Mouse (Mus musculus): ENCODE data around the gene Fgfrl1. TPM values are rescaled to one million over a fixed set of nuclear protein-coding genes. Genes with fewer than 3 reads are reported as not detected.
"Not testable (repeated sequence)": the region's sequence is repeated elsewhere in the genome, so short reads cannot be mapped to it uniquely, and the experiment has no call there.

The Fgfrl1 gene
- total and polyA plus RNA-seq, 2 experiments from 2014 or later, result 7.1 to 17.1 TPM

DNA sequence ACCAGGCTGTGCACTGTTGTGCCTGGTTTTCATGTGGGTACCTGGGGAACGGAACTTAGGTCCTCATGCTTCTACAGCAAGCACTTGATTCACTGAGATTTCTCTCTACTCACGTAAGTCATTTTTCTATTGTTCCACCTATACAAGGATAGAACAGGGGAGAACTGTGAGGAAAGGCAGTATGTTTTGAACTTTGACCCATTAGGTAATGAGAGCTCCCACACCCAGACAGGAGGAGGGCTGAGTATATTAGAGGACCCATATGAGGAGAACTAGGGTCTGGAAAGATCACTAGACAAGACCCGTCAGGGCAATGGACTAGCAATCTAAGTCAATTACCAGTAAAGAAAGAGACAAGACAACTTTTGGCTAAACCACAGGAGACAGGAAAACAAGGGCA, 52.4 kb downstream of the Fgfrl1 start:
- no peak for DNase-seq
- Histone ChIP-seq H3K4me2 (ENCODE audit: low read depth) (no peak overlapping the region), H3K4me1 (ENCODE audit: insufficient read depth) (no peaks in the 10 kb centered on the region), H3K27me3 (ENCODE audit: insufficient read depth, low read length) (no peaks in the 10 kb centered on the region), H3K4me3 (ENCODE audit: low read depth, low read length) (no peak overlapping the region), H3K36me3 (ENCODE audit: insufficient read depth) (no peaks in the 10 kb centered on the region), H3K9ac (no peak overlapping the region), H3K9me3 (ENCODE audit: low read length) (no peaks in the 10 kb centered on the region), H3K27ac (ENCODE audit: low read depth, low read length) (no peak overlapping the region)
- WGBS, result 83% methylated on average over 3 of the region's 3 CpGs
- no peak for ATAC-seq
- no peak for TF ChIP-seq CTCF (IDR thresholded peaks at IDR 0.05; ENCODE audit: low read depth)

DNA sequence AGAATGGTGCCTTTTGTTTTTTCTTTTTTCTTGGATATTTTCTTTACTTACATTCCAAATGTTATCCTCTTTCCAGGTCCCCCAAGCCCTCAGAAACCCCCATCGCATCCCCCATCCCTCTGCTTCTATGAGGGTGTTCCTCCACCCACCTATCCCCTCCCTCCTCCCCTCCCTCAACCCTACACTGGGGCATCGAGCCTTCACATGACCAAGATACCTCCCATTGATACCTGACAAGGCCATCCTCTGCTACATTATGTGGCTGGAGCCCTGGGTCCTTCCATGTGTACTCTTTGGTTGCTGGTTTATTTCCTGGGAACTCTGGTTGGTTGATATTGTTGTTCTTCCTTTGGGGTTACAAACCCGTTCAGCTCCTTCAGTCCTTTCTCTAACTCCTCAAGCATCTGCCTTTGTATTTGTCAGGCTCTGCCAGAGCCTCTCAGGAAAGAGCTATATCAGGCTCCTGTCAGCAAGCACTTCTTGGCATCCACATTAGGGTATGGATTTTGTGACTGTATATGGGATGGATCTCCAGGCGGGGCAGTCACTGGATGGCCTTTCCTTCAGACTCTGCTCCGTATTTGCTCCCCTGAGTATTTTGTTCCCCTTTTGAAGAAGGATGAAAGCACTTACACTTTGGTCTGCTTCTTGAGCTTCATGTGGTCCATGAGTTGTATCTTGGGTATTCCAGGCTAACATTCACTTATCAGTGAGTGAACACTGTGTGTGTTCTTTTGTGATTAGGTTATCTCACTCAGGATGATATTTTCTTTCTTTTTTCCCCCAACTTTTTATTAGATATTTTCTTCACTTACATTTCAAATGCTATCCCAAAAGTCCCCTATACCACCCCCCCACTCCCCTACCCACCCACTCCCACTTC, 58.4 kb downstream of the Fgfrl1 start:
- Histone ChIP-seq H3K4me2 (ENCODE audit: low read depth) (no peak overlapping the region), H3K27ac (ENCODE audit: low read depth, low read length) (no peak overlapping the region), H3K9ac (no peak overlapping the region), H3K36me3 (ENCODE audit: insufficient read depth) (no peaks in the 10 kb centered on the region), H3K9me3 (ENCODE audit: low read length) (no peaks in the 10 kb centered on the region), H3K4me3 (ENCODE audit: low read depth, low read length) (no peak overlapping the region), H3K4me1 (ENCODE audit: insufficient read depth) (no peaks in the 10 kb centered on the region), H3K27me3 (ENCODE audit: insufficient read depth, low read length) (no peaks in the 10 kb centered on the region)
- WGBS, result 81% methylated on average over 5 of the region's 5 CpGs
- DNase-seq (no peak), ATAC-seq (no peak)
- no peak for TF ChIP-seq CTCF (IDR thresholded peaks at IDR 0.05; ENCODE audit: low read depth)

DNA sequence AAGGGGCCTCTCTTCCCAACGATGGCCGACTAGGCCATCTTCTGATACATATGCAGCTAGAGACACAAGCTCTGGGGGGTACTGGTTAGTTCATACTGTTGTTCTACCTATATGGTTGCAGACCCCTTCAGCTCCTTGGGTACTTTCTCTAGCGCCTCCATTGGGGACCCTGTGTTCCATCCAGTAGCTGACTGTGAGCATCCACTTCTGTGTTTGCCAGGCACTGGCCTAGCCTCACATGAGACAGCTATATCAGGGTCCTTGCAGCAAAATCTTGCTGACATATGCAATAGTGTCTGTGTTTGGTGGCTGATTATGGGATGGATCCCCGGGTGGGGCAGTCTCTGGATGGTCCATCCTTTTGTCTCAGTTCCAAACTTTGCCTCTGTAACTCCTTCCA, 59.1 kb downstream of the Fgfrl1 start:
- H3K4me3 ChIP-seq (ENCODE audit: low read depth, low read length); H3K27me3 ChIP-seq (ENCODE audit: insufficient read depth, low read length): not testable (repeated sequence)

More for the DNA sequence above, 59.1 kb downstream of the Fgfrl1 start:
- not testable (repeated sequence) for DNase-seq; H3K4me1 ChIP-seq (ENCODE audit: insufficient read depth); H3K9me3 ChIP-seq (ENCODE audit: low read length); H3K4me2 ChIP-seq (ENCODE audit: low read depth); H3K9ac ChIP-seq; ATAC-seq; H3K36me3 ChIP-seq (ENCODE audit: insufficient read depth); H3K27ac ChIP-seq (ENCODE audit: low read depth, low read length)
- WGBS, result 90% methylated on average over 4 of the region's 4 CpGs

Other genes with a start within 250 kb of the Fgfrl1 start
- gene Mfsd7a, start 243.5 kb upstream of the Fgfrl1 start, total RNA-seq (2014; rRNA removed), result 0.05 and 0.38 TPM in 2 replicates
- gene Mfsd7a, start 243.5 kb upstream of the Fgfrl1 start, polyA plus RNA-seq (2015; fragmentation: Nextera tagmentation; extraction: Ambion mirVana), result 0.12 and 0.13 TPM in 2 replicates
- gene Pcgf3, start 231.2 kb upstream of the Fgfrl1 start, total RNA-seq (2014; rRNA removed), result 38.3 and 42.7 TPM in 2 replicates
- 12.1 and 18.2 TPM in 2 replicates for gene Pcgf3, start 231.2 kb upstream of the Fgfrl1 start, polyA plus RNA-seq (2015; fragmentation: Nextera tagmentation; extraction: Ambion mirVana)
- 38.1 and 51.1 TPM in 2 replicates for gene Cplx1, start 142.4 kb upstream of the Fgfrl1 start, total RNA-seq (2014; rRNA removed)
- 146 and 168 TPM in 2 replicates for gene Cplx1, start 142.4 kb upstream of the Fgfrl1 start, polyA plus RNA-seq (2015; fragmentation: Nextera tagmentation; extraction: Ambion mirVana)
- gene Gak, start 62.6 kb upstream of the Fgfrl1 start, total RNA-seq (2014; rRNA removed), result 77.6 and 79.1 TPM in 2 replicates
- 44.6 and 48.6 TPM in 2 replicates for gene Gak, start 62.6 kb upstream of the Fgfrl1 start, polyA plus RNA-seq (2015; fragmentation: Nextera tagmentation; extraction: Ambion mirVana)
- 17.5 and 27.2 TPM in 2 replicates for gene Tmem175, start 62.6 kb upstream of the Fgfrl1 start, total RNA-seq (2014; rRNA removed)
- 32.2 and 34.8 TPM in 2 replicates for gene Tmem175, start 62.6 kb upstream of the Fgfrl1 start, polyA plus RNA-seq (2015; fragmentation: Nextera tagmentation; extraction: Ambion mirVana)
- gene Idua, start 32.1 kb upstream of the Fgfrl1 start, total RNA-seq (2014; rRNA removed), result 5.7 and 8.7 TPM in 2 replicates
- 4.3 and 6.3 TPM in 2 replicates for gene Idua, start 32.1 kb upstream of the Fgfrl1 start, polyA plus RNA-seq (2015; fragmentation: Nextera tagmentation; extraction: Ambion mirVana)
- gene Dgkq, start 22.7 kb upstream of the Fgfrl1 start, total RNA-seq (2014; rRNA removed), result 54.5 and 59.5 TPM in 2 replicates
- 8.6 and 11.6 TPM in 2 replicates for gene Dgkq, start 22.7 kb upstream of the Fgfrl1 start, polyA plus RNA-seq (2015; fragmentation: Nextera tagmentation; extraction: Ambion mirVana)
- 4.4 and 6.9 TPM in 2 replicates for gene Slc26a1, start 16.8 kb upstream of the Fgfrl1 start, total RNA-seq (2014; rRNA removed)
- 2.6 and 3.9 TPM in 2 replicates for gene Slc26a1, start 16.8 kb upstream of the Fgfrl1 start, polyA plus RNA-seq (2015; fragmentation: Nextera tagmentation; extraction: Ambion mirVana)
- gene Rnf212, start 82.6 kb downstream of the Fgfrl1 start, total RNA-seq (2014; rRNA removed), result not detected in 2 replicates
- not detected in 2 replicates for gene Rnf212, start 82.6 kb downstream of the Fgfrl1 start, polyA plus RNA-seq (2015; fragmentation: Nextera tagmentation; extraction: Ambion mirVana)
- gene Tmed11, start 103.0 kb downstream of the Fgfrl1 start, total RNA-seq (2014; rRNA removed), result not detected in 2 replicates
- not detected in 2 replicates for gene Tmed11, start 103.0 kb downstream of the Fgfrl1 start, polyA plus RNA-seq (2015; fragmentation: Nextera tagmentation; extraction: Ambion mirVana)
- gene Vmn2r8, start 116.5 kb downstream of the Fgfrl1 start, total RNA-seq (2014; rRNA removed), result not detected in 2 replicates
- not detected in 2 replicates for gene Vmn2r8, start 116.5 kb downstream of the Fgfrl1 start, polyA plus RNA-seq (2015; fragmentation: Nextera tagmentation; extraction: Ambion mirVana)
- gene Vmn2r9, start 160.2 kb downstream of the Fgfrl1 start, total RNA-seq (2014; rRNA removed), result not detected in 2 replicates
- gene Vmn2r9, start 160.2 kb downstream of the Fgfrl1 start, polyA plus RNA-seq (2015; fragmentation: Nextera tagmentation; extraction: Ambion mirVana), result not detected in 2 replicates